Mouse (Mus musculus) cortical plate, adult 2 months (tissue): ENCODE measurements around the gene Wwtr1.

Source experiments
- CTCF ChIP-seq: fragments of 200-500 bp; IDR thresholded peaks from 2 replicates; pipeline ENCODE4 v1.5.1; 2011; ENCODE audit warnings: mild to moderate bottlenecking, control low read depth, low read length; ENCODE audit not compliant: insufficient read depth; ENCODE audit errors: extremely low read depth
- POLR2A ChIP-seq: fragments of 200-500 bp; IDR thresholded peaks from 2 replicates; pipeline ENCODE4 v1.6.1; 2011; ENCODE audit warnings: mild to moderate bottlenecking, low read length, control low read depth; ENCODE audit not compliant: insufficient read depth; ENCODE audit errors: extremely low read depth

DNA sequence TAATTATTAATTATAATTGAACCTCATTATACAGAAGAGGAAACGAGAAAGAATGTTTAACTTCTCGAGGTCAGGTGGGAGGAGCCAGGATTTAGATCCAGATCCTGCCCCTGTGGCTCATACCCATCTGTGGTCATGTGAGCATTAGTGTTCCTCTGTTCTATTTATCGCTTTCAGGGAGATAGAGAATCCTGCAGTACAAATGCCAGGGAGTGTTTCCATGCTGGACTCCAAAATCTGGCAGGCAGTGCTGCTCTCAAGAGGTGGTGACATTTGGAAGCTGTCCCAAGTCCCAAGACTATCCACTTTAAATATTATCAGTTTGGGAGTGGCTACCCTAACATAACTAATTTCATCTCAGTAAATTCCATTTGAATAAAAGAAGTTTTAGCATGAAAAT, 144.0 kb downstream of the Wwtr1 start:
- TF ChIP-seq POLR2A (no peak), CTCF (no peak)
